Mouse (Mus musculus) layer of hippocampus, adult 2 months (tissue): ENCODE data around the gene Kifc3. TPM values are rescaled to one million over a fixed set of nuclear protein-coding genes. Genes with fewer than 3 reads are reported as not detected.

Experiments
- DNase-seq, 2 experiments: peaks; one replicate each; pipeline ENCODE4 v3.0.0; 2022; ENCODE audit warnings: low spot score in 2 of 2
- H3K27ac ChIP-seq: fragments of 200-600 bp; 2 replicates; pipeline ENCODE4 v1.8.1; 2022
- H3K4me3 ChIP-seq: fragments of 200-600 bp; 2 replicates; pipeline ENCODE4 v1.8.1; 2022; ENCODE audit warnings: mild to moderate bottlenecking
- CTCF ChIP-seq: fragments of 200-600 bp; conservative IDR thresholded peaks from 2 replicates; pipeline ENCODE4 v1.8.1; 2022; ENCODE audit warnings: antibody characterized with exemption, mild to moderate bottlenecking, moderate library complexity
- total RNA-seq, 2 experiments: library from RNA; stranded (reverse); gene quantifications; 2 replicates each; pipeline ENCODE4 v1.2.3; 2021

The Kifc3 gene
- total RNA-seq, 2 experiments from 2014 or later: 61.1 to 61.2 TPM

GRCm38 (mm10) chr8:95084744-95085431 is 117.7 kb downstream of the Kifc3 start:
- DNase-seq: no peak
- TF ChIP-seq CTCF: no peak
- Histone ChIP-seq H3K27ac (no peak overlapping the region), H3K4me3 (no peak overlapping the region)

- TF ChIP-seq CTCF: no peak
- DNase-seq: no peak
- Histone ChIP-seq H3K4me3 (no peak overlapping the region), H3K27ac (no peak overlapping the region)
These were observed 118.4 kb downstream of the Kifc3 start for GRCm38 (mm10) chr8:95084261-95084660.

DNA sequence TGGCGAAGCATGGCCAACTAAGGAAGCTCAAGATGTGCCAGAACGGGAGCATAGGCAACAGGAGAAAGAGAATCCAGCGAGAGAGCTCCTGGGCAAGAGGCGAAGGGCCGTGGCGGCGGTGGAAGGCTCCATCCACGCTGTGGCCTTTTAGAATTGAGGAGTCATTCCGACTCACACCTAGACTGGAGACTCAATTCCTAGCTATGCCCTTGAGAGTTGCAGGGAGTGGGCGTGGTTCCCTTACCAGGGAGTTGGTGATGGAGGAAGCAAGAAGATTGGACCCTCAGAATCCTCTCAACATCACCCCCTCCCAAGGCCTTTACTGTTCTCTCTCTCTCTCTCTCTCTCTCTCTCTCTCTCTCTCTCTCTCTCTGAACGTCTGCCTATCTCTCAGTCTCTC is 121.0 kb downstream of the Kifc3 start:
- no peak for DNase-seq
- peak overlapping the region; percentile 92 for H3K27ac ChIP-seq
- no peak for TF ChIP-seq CTCF
- H3K4me3 ChIP-seq: peak overlapping the region; percentile 98

DNA sequence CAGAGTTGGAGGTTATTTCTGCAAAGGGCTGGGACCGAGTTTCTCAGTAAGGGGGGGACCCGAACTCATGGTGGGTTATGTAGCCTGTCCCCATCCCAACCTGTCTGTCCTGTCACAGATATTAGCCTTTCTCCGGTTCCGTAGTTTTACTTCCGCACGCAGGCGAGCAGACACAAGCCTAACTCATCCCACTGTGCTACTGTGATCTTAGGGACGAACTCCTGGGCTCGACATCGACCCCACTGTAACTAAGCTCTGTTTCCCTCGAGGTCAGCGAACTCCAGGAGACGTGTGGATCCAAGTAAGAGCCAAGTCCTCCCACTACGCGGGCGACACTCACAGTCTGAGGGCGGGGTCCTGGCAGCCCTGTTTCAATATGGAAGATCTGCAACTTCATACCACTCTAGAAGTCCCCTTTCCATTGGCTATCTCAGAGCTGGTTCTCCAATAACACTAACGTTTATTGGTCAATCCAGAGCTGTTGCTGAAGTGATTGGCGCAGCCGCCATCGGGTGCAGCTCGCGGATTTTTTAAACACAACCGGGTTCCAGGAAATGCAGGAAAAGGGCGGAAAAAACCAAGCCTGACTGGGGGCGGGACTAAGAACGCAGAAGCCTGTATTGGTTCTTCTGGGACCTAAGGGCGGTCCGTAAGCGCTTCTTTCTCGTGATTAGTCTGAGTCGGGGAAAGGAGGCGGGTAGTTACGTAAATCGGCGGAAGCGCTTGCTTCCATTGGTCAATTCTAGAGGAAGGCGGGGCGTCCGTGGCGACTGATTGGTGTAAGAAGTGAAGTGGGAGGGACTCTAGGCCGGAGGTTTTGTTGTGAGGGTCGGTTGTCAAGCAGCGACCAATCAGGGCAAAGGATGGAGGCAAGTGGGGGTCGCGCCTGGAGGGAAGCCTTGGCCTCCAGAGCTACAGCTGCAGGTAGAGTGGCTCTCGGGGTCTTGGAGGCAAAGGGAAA is 122.0 kb downstream of the Kifc3 start, which contains the start of gene Katnb1:
Katnb1 (plus strand) TSS at position 806 of the 961 bp plus-strand sequence.
- peak within 1 kb of the TSS; percentile 92 for H3K27ac ChIP-seq
- no peak for TF ChIP-seq CTCF

GRCm38 (mm10) chr8:95079305-95079704 is 123.3 kb downstream of the Kifc3 start:
- H3K27ac ChIP-seq: no peak overlapping the region
- no peak overlapping the region for H3K4me3 ChIP-seq
- no peak for TF ChIP-seq CTCF
- no peak for DNase-seq

More for the DNA sequence above, 122.0 kb downstream of the Kifc3 start, which contains the start of gene Katnb1:
- peak within 1 kb of the TSS; percentile 98 for H3K4me3 ChIP-seq
- peak; percentile 98 to 100 for DNase-seq

DNA sequence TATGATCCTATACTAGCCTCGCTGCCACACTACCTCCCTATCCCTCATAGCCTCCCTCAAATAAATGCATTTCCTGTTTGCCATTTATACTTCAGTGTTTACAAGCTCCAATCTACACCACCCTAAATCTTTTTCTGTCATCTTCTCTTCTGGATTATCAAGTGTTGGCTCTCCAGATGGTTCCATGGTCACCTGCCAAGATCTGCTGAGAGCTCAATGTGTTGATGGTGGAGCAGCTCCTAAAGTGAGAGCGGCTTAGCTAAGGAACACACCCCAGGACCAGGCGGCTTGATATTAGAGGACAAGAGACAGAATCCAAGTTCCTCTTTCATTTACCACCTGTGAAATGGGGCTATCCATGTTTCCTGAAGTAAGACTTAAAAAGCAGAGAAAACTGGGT is 124.6 kb downstream of the Kifc3 start:
- H3K4me3 ChIP-seq: no peak overlapping the region
- no peak overlapping the region for H3K27ac ChIP-seq
- DNase-seq: no peak
- TF ChIP-seq CTCF: no peak

DNA sequence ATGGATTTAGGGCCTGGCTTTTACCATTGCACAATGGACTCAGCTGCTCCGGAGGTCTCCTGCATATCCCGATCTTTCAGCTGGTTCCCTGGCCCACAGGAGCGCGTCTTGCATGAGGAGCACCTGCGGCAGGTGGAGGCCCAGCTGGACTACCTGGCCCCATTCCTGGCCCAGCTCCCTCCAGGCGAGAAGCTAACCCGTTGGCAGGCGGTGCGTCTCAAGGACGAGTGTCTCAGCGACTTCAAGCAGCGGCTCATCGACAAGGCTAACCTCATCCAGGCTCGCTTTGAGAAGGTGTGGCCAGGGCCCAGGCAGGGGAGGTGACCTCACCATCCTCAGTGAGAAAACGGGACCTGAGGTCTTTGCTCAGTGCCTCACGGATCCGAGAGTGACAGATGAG is 126.5 kb downstream of the Kifc3 start:
- no peak overlapping the region for H3K27ac ChIP-seq
- no peak for DNase-seq
- no peak for TF ChIP-seq CTCF
- no peak overlapping the region for H3K4me3 ChIP-seq

DNA sequence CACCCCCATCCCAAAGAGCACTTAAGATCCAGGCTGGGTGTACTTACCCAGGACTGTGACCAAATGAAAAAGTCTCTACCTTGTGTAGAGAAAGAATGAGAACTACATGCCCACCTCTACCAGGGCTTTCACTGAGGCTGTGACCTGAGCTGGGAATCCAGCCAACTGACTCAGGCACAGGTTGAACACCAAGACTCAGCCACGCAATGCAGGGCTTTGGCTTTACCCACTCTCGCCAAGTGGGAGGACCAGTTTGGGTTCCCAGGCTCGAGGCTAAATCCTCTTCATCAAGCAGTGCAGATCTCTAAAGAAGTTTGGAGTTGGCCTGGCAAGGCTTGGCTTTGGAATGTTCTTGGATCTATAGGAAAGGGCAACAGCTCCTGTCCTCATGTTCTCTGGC is 127.1 kb downstream of the Kifc3 start:
- no peak for DNase-seq
- TF ChIP-seq CTCF: no peak
- no peak overlapping the region for H3K27ac ChIP-seq
- H3K4me3 ChIP-seq: no peak overlapping the region

GRCm38 (mm10) chr8:95067582-95067981 is 135.0 kb downstream of the Kifc3 start:
- TF ChIP-seq CTCF: peak; percentile 81
- no peak overlapping the region for H3K27ac ChIP-seq
- H3K4me3 ChIP-seq: no peak overlapping the region
- DNase-seq: peak in 1 of 2 experiments; percentile 36

GRCm38 (mm10) chr8:95064531-95064930 is 138.1 kb downstream of the Kifc3 start:
- DNase-seq: no peak
- TF ChIP-seq CTCF: no peak
- no peak overlapping the region for H3K4me3 ChIP-seq
- H3K27ac ChIP-seq: no peak overlapping the region

- no peak for TF ChIP-seq CTCF
- DNase-seq: no peak
These were observed 142.6 kb downstream of the Kifc3 start for GRCm38 (mm10) chr8:95059812-95060533.

DNA sequence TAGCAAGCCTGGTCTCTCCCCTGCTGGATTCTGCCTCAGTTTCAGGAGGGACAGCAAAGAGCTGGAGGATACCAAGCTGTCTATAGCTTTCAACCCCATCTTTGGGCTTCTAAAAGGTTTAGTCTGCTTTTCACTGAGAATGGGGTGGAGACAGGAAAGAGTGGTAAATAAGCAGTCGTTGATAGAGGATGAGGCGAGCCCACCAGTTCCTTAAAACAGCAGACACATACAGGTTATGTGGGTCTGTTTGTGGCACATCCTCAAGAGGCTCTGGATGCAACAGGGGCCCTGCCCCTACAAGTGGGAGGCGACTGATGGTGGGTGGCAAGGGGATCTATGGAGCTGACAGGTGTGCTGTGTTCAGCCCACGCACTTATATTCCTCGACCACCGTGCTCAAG is 144.0 kb downstream of the Kifc3 start:
- no peak for TF ChIP-seq CTCF
- DNase-seq: no peak
- Histone ChIP-seq H3K27ac (no peak overlapping the region), H3K4me3 (no peak overlapping the region)

More at GRCm38 (mm10) chr8:95059812-95060533, 142.6 kb downstream of the Kifc3 start:
- no peak overlapping the region for H3K27ac ChIP-seq
- H3K4me3 ChIP-seq: no peak overlapping the region

DNA sequence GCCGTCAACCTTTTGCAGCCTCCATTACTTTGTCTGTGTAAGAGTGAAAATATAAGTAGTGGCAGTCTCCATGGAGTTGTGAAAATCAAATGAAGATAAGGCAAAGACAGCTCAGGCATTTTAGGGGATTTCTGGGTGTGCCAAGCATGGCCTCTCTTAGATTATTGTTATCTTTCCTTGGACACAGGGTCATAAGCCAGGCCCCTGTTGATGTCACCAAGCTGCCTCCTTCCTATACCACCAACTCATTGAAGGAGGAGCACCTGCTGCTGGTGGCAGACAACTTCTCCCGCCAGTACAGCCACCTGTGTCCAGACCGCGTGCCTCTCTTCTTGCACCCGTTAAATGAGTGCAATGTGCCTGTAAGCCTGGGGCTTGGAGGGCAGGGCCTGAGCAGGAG is 146.2 kb downstream of the Kifc3 start:
- Histone ChIP-seq H3K4me3 (no peak overlapping the region), H3K27ac (no peak overlapping the region)
- TF ChIP-seq CTCF: no peak
- no peak for DNase-seq
